12 mouse cellular contexts compared by ENCODE assay signal in genomic region chr11:52337651-52338295, GRCm38 (mm10). TPM values are rescaled to one million over a fixed set of nuclear protein-coding genes. Genes with fewer than 3 reads are reported as not detected.
DNase-seq lines count a peak whose midpoint lies in the region; ATAC-seq lines count a peak whose summit lies in the region.
"Had no signal": no experiment of that assay in that cellular context is flagged by ENCODE, and none has a peak within 500 bp of the region (broad histone marks: within the 10 kb centered on the region; RNA-seq: fewer than 3 reads in every experiment).

No protein-coding gene starts in this region.

- H3K36me3 ChIP-seq in midbrain, embryonic 11.5 days (ENCODE audit: control insufficient read depth, insufficient read depth, low read length), result no peaks in the 10 kb centered on the region
- H3K36me3 ChIP-seq in midbrain, embryonic 13.5 days, result no peaks in the 10 kb centered on the region
- H3K36me3 ChIP-seq: embryonic facial prominence, embryonic 10.5 days; limb, embryonic 15.5 days had no signal

- H3K4me1 ChIP-seq in midbrain, embryonic 11.5 days (ENCODE audit: control insufficient read depth, insufficient read depth, low read length), result no peaks in the 10 kb centered on the region; the same call in 1 of the 2 replicates
- peaks cover 8% of the 10 kb centered on the region; the same call in 1 of the 2 replicates for H3K4me1 ChIP-seq in midbrain, embryonic 13.5 days (replicated peaks)

- no peak overlapping the region for H3K9ac ChIP-seq in midbrain, embryonic 11.5 days (ENCODE audit: low read length)
- no peak overlapping the region for H3K9ac ChIP-seq in midbrain, embryonic 13.5 days (replicated peaks)
- H3K9ac ChIP-seq: limb, embryonic 15.5 days had no signal

- H3K4me2 ChIP-seq in midbrain, embryonic 11.5 days, result no peak overlapping the region
- H3K4me2 ChIP-seq in midbrain, embryonic 13.5 days (replicated peaks), result no peak overlapping the region
- H3K4me2 ChIP-seq: limb, embryonic 15.5 days had no signal

- no peak overlapping the region for H3K4me3 ChIP-seq in midbrain, embryonic 11.5 days (ENCODE audit: low read depth, low read length)
- H3K4me3 ChIP-seq in midbrain, embryonic 13.5 days (replicated peaks), result no peak overlapping the region
- H3K4me3 ChIP-seq: embryonic facial prominence, embryonic 10.5 days; heart, adult 2 months; limb, embryonic 15.5 days had no signal

- no peak overlapping the region for H3K27ac ChIP-seq in midbrain, embryonic 11.5 days (ENCODE audit: low read depth, low read length)
- H3K27ac ChIP-seq in midbrain, embryonic 13.5 days, result no peak overlapping the region
- H3K27ac ChIP-seq: embryonic facial prominence, embryonic 10.5 days; heart, adult 2 months; limb, embryonic 15.5 days had no signal

- 73% methylated on average over 10 of the region's 10 CpGs for WGBS in midbrain, embryonic 11.5 days
- WGBS in midbrain, embryonic 13.5 days, result 63% methylated on average over 10 of the region's 10 CpGs

- peak; percentile 67 for DNase-seq in midbrain, embryonic 11.5 days (ENCODE audit: low spot score, missing footprints)
- DNase-seq in induced T-regulatory cell, adult 2 months (ENCODE audit: low read depth), result peak; percentile 67
- DNase-seq in naive thymus-derived CD4-positive, alpha-beta T cell, adult 2 months (ENCODE audit: low read depth), result peak; percentile 75
- no peak for DNase-seq in spleen, postnatal 4 days (ENCODE audit: low spot score in 2 of 2)
- no peak for DNase-seq in right cerebral cortex, postnatal 14 days
- DNase-seq: cerebellum, adult 2 months; heart, adult 2 months had no signal

- no peaks in the 10 kb centered on the region for H3K27me3 ChIP-seq in midbrain, embryonic 11.5 days (ENCODE audit: control insufficient read depth, insufficient read depth, low read length)
- no peaks in the 10 kb centered on the region for H3K27me3 ChIP-seq in midbrain, embryonic 13.5 days
- H3K27me3 ChIP-seq: limb, embryonic 15.5 days had no signal

- no peak for ATAC-seq in midbrain, embryonic 11.5 days (ENCODE audit: low FRiP score)
- ATAC-seq in midbrain, embryonic 13.5 days, result no peak
- no peak for ATAC-seq in megakaryocyte-erythroid progenitor cell, adult 5-6 weeks (replicated peaks; ENCODE audit: low FRiP score, low TSS enrichment, poor library complexity, severe bottlenecking)
- ATAC-seq: intestine, postnatal 0 days had no signal

- no peaks in the 10 kb centered on the region for H3K9me3 ChIP-seq in midbrain, embryonic 11.5 days (ENCODE audit: control insufficient read depth, low read length)
- no peaks in the 10 kb centered on the region for H3K9me3 ChIP-seq in midbrain, embryonic 13.5 days
- H3K9me3 ChIP-seq: limb, embryonic 15.5 days had no signal

RNA-seq across cellular contexts. Expression of gene Vdac1, which starts 22.9 kb away (rescaled TPM):
- 209 and 210 TPM in 2 replicates for polyA plus RNA-seq in midbrain, embryonic 11.5 days (2014; fragmentation: Nextera tagmentation; extraction: Ambion mirVana)
- polyA plus RNA-seq in midbrain, embryonic 13.5 days (2015; fragmentation: Nextera tagmentation; extraction: Ambion mirVana), result 268 and 278 TPM in 2 replicates
- total RNA-seq in megakaryocyte-erythroid progenitor cell, adult 5-6 weeks (2014; fragmentation: Nextera tagmentation), result 192 and 199 TPM in 2 replicates
- total RNA-seq in megakaryocyte-erythroid progenitor cell, adult 5-6 weeks (2017), result 232 and 301 TPM in 2 replicates

RNA-seq across cellular contexts. Expression of gene Tcf7, which starts 55.0 kb away (rescaled TPM):
- 8.0 and 10.7 TPM in 2 replicates for polyA plus RNA-seq in midbrain, embryonic 11.5 days (2014; fragmentation: Nextera tagmentation; extraction: Ambion mirVana)
- 3.1 and 4.2 TPM in 2 replicates for polyA plus RNA-seq in midbrain, embryonic 13.5 days (2015; fragmentation: Nextera tagmentation; extraction: Ambion mirVana)
- 12.1 and 19.1 TPM in 2 replicates for total RNA-seq in megakaryocyte-erythroid progenitor cell, adult 5-6 weeks (2014; fragmentation: Nextera tagmentation)
- total RNA-seq in megakaryocyte-erythroid progenitor cell, adult 5-6 weeks (2017), result 3.6 and 10.0 TPM in 2 replicates

RNA-seq across cellular contexts. Expression of gene 9530068E07Rik, which starts 58.5 kb away (rescaled TPM):
- 178 and 193 TPM in 2 replicates for polyA plus RNA-seq in midbrain, embryonic 11.5 days (2014; fragmentation: Nextera tagmentation; extraction: Ambion mirVana)
- 127 and 131 TPM in 2 replicates for polyA plus RNA-seq in midbrain, embryonic 13.5 days (2015; fragmentation: Nextera tagmentation; extraction: Ambion mirVana)
- 49.7 and 60.7 TPM in 2 replicates for total RNA-seq in megakaryocyte-erythroid progenitor cell, adult 5-6 weeks (2014; fragmentation: Nextera tagmentation)
- total RNA-seq in megakaryocyte-erythroid progenitor cell, adult 5-6 weeks (2017), result 51.1 and 58.3 TPM in 2 replicates

Comparison
In these comparisons a context has a peak if more than half of its experiments do, and no peak if none do; other contexts are left out.
1. DNase-seq: peak in midbrain, embryonic 11.5 days (single experiment), induced T-regulatory cell, adult 2 months (single experiment) and naive thymus-derived CD4-positive, alpha-beta T cell, adult 2 months (single experiment); none in spleen, postnatal 4 days (0 of 2) and right cerebral cortex, postnatal 14 days (single experiment).